Mouse (Mus musculus) thymus, postnatal 10 days (tissue): ENCODE measurements around the gene Olfr168.
"Not testable (repeated sequence)": the region's sequence is repeated elsewhere in the genome, so short reads cannot be mapped to it uniquely, and the experiment has no call there.

Experiments used
- DNase-seq, 2 experiments: peaks; one replicate each; pipeline ENCODE4 v3.0.0; 2021; ENCODE audit warnings: low spot score in 2 of 2

Gene Olfr168

DNA sequence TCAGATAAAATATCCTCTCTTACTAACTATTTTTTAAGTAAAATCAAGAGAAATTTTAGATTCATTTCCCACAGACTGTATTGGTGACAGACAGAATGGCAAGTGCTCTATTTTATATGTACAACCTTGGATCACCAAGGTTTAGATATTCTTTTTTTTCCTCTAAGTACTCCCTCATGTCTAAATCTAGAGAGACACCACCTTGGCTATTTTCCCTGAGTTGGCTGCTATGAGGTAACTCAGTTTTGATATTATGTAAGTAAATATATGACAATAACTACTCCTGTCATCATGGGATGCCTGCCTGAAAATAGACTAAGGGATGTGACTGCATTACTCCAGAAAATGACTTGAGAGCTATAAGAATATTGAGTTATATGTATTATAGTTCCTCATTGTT is at the start of gene Olfr168:
Gene Olfr168, minus strand, starts transcription at position 101 of the 400 bp plus-strand sequence.
- DNase-seq = no peak

DNA sequence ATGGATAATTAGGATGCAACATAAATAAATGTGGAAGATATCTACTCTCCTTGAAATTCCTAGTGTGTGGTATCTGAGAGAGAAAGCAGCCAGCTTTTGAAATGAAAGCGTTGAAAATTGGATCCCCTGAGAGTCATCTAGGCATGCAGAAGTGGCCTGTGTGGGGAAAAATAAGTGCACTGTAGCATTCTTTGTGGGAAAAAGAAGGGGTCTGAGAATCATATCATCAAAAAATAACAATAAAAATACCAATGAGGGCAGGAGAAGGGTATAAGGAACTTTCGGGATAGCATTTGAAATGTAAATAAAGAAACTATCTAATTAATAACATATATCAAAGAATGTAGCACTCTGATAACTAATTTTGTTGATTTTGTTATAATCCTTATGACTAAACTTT is 36.4 kb upstream of the Olfr168 start, which contains the start of gene Olfr169:
Gene Olfr169, minus strand, starts transcription at position 101 of the 400 bp plus-strand sequence.
- DNase-seq = not testable (repeated sequence)

DNA sequence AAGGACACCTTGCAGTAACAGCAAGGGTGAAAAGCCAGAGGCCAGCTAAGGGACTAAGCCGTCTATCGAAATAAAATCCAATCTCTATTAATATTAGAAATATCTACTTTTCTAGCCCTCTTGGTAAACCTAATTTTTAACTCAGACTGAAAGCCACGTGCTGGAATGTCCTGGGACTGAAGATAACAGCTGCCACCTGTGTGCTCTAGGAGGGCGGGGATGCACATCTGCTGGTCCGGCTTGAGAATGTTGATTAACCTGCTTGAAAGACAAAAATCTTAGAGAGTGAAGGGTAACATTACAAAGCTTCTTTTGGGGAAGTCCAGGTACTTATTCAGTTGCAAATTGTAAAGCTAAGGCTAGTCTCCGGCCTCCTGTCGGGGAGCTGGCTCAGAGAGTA is 18.1 kb upstream of the Olfr168 start:
- not testable (repeated sequence) for DNase-seq

DNA sequence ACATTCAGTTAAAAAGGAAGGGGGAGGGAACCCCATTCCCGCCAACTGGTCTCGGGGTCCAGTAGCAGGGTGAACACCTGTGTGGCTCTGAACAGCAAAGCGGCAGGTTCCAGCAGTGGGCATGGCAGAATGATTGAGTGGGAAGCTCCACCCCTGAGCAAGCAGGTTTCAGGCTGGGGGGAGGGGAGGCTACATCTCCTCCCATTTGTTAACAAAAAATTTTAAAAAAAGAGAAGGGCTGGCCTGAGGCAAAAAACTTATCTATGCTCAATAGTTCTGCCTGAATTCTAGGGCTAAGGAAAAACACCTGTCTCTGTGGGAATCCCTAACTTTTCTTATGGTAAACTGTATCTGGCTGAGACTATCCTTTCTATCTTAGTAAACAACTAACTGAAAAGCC is 16.9 kb upstream of the Olfr168 start:
- DNase-seq = not testable (repeated sequence)

DNA sequence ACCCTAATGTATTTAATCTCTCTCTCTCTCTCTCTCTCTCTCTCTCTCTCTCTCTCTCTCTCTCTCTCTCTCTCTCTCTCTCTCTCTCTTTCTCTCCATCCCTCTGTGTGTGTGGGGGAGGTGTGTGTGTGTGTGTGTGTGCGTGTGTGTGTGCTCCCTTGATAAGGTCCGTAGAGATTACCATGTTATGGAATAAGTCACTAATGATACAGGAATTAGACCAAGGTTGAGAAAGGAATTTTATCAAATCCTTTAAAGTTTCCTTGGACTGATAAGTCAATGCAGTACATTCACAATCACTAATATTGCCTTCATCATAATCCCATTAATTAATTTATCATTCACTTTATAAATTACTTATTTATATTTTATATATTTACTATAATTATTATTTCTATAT is 13.2 kb downstream of the Olfr168 start, which contains the start of gene Olfr167:
Gene Olfr167, minus strand, starts transcription at position 101 of the 400 bp plus-strand sequence.
- no peak for DNase-seq

DNA sequence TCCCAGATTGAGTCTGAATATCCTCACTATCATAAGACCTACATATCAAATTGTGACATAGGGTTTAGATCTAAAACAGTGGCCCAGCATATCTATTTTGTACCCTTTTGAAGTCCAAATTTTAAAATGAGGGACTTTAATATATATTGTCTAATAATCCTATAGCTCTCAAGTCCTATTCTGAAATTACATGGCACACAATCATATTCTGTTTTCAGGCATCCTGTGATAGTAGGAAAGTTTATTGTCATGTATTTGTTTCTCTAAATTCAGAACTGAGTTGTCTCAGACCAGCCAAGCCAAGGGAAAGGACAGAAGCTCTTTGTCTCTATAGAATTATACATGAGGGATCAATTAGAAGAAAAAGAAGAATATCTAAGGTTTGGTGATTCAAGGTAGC is 52.0 kb downstream of the Olfr168 start, which contains the start of gene Olfr166:
Gene Olfr166, plus strand, starts transcription at position 301 of the 400 bp plus-strand sequence.
- DNase-seq = no peak
